Mouse (Mus musculus): Measurements from ENCODE around the gene Slc51a. TPM values are rescaled to one million over a fixed set of nuclear protein-coding genes. Genes with fewer than 3 reads are reported as not detected.

The Slc51a gene
- polyA plus RNA-seq, 1 experiment from 2014 or later = 3.1 TPM

DNA sequence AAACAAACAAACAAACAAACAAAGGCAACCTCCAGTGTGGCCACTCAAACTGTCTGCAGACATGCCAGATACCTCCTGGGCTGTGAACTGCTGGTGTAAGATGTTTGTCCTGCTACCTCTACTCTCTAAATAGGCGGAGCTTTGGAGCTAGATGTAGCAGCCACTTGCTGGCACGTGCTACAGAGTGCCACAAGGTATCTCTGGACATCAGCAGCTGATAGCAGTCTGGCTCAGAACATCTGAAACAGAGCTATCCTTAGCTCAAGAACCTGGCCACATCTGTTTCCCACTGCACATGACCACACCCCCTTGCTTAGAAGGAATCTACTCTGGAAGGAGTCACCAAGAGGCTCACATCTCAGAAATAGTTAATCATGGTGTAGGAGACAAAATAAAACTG, 2.5 kb downstream of the Slc51a start:
- no peak overlapping the region for H3K9ac ChIP-seq (ENCODE audit: low read length)
- no peaks in the 10 kb centered on the region for H3K4me1 ChIP-seq (replicated peaks; ENCODE audit: control insufficient read depth, insufficient read depth)
- H3K4me3 ChIP-seq (ENCODE audit: low read depth, low read length) = no peak overlapping the region
- no peak overlapping the region for H3K27ac ChIP-seq (replicated peaks)
- TF ChIP-seq EP300 (optimal IDR thresholded peaks at IDR 0.05) = no peak
- TF ChIP-seq CTCF (IDR thresholded peaks at IDR 0.05; ENCODE audit: low read depth) = no peak
- no peak for ATAC-seq (ENCODE audit: low FRiP score, low TSS enrichment)
- H3K36me3 ChIP-seq (ENCODE audit: control insufficient read depth, insufficient read depth, low read length) = no peaks in the 10 kb centered on the region
- no peaks in the 10 kb centered on the region for H3K9me3 ChIP-seq (ENCODE audit: control insufficient read depth, low read length)
- no peak overlapping the region for H3K4me2 ChIP-seq (replicated peaks; ENCODE audit: low read depth)
- WGBS = 63% methylated on average over 2 of the region's 2 CpGs
- DNase-seq (ENCODE audit: low spot score) = no peak
- no peaks in the 10 kb centered on the region for H3K27me3 ChIP-seq (ENCODE audit: control insufficient read depth, insufficient read depth, low read length)

DNA sequence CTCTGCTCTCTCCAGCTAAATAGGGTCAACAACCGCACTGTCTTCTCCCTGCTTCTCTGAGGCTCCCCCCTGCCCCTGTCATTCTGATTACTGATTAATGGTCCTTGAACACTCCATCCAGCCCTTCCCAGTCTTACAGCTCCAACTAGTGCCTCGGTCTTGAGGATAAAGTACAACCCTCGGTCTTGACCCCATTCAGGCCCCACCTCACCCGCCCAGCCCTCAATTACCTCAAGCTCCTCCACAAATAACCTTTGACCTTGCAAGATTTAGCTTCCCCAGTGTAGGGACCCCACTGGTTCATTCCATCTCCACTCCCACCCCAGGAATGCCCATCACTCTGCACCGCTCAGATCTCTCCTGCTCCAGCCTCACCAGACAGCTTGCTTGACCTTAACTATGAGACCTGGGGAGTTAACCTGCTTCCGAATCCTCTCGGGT, 3.2 kb downstream of the Slc51a start:
- Histone ChIP-seq H3K27me3 (ENCODE audit: control insufficient read depth, insufficient read depth, low read length) (no peaks in the 10 kb centered on the region), H3K36me3 (ENCODE audit: control insufficient read depth, insufficient read depth, low read length) (no peaks in the 10 kb centered on the region), H3K9ac (ENCODE audit: low read length) (no peak overlapping the region), H3K9me3 (ENCODE audit: control insufficient read depth, low read length) (no peaks in the 10 kb centered on the region), H3K4me3 (ENCODE audit: low read depth, low read length) (no peak overlapping the region), H3K4me2 (replicated peaks; ENCODE audit: low read depth) (no peak overlapping the region), H3K4me1 (replicated peaks; ENCODE audit: control insufficient read depth, insufficient read depth) (no peaks in the 10 kb centered on the region), H3K27ac (replicated peaks) (no peak overlapping the region)
- DNase-seq (ENCODE audit: low spot score) (no peak), ATAC-seq (ENCODE audit: low FRiP score, low TSS enrichment) (no peak)
- TF ChIP-seq EP300 (optimal IDR thresholded peaks at IDR 0.05) (no peak), CTCF (IDR thresholded peaks at IDR 0.05; ENCODE audit: low read depth) (no peak)
- WGBS = 32% methylated on average over 7 of the region's 7 CpGs

DNA sequence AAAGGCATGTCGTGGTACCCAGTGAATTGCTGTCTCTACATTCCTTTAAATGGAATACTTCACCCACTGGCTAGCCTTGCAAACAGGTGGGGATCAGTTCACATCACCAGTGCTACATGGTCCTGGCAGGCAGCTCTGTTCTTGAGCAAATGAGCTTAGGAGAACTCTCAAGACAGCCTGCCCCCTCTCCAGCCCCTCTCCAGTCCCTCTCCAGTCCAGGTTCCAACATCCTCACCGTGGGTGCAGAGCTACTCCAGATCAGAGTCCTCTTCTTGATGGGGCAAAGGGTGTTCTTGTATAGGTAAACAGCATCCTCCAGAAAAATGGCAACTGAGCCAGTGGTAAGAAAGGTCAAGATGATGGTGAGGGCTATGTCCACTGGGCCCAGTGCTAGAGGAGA, 8.3 kb downstream of the Slc51a start:
- Histone ChIP-seq H3K4me1 (replicated peaks; ENCODE audit: control insufficient read depth, insufficient read depth) (no peaks in the 10 kb centered on the region), H3K9ac (ENCODE audit: low read length) (no peak overlapping the region), H3K4me2 (replicated peaks; ENCODE audit: low read depth) (no peak overlapping the region), H3K9me3 (ENCODE audit: control insufficient read depth, low read length) (no peaks in the 10 kb centered on the region), H3K27ac (replicated peaks) (no peak overlapping the region), H3K4me3 (ENCODE audit: low read depth, low read length) (no peak overlapping the region), H3K36me3 (ENCODE audit: control insufficient read depth, insufficient read depth, low read length) (no peaks in the 10 kb centered on the region), H3K27me3 (ENCODE audit: control insufficient read depth, insufficient read depth, low read length) (no peaks in the 10 kb centered on the region)
- no peak for ATAC-seq (ENCODE audit: low FRiP score, low TSS enrichment)
- WGBS = 64% methylated on average over 2 of the region's 2 CpGs
- TF ChIP-seq CTCF (IDR thresholded peaks at IDR 0.05; ENCODE audit: low read depth) (no peak), EP300 (optimal IDR thresholded peaks at IDR 0.05) (no peak)
- DNase-seq (ENCODE audit: low spot score) = no peak

DNA sequence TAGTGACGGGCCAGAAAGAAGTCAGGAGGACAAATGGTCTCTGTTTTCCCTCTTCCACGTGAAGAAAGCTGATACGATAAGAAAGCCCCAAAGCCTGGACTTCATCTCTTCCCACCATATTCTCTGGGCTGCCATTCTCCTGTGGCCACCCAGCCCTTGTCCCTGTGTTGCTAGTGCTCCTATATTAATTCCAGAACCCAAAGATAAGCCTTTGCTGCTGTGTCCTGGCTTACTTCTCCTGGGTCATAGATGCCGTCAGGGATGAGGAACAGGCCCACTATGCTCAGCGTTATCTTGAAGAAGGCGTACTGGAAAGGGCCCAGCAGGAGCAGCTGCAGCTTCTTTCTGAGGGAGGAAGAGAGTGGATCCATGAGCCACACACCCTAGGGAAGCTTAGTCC, 10.4 kb downstream of the Slc51a start:
- ATAC-seq (ENCODE audit: low FRiP score, low TSS enrichment) = no peak
- H3K27ac ChIP-seq (replicated peaks) = no peak overlapping the region
- H3K9ac ChIP-seq (ENCODE audit: low read length) = no peak overlapping the region
- peaks cover 2% of the 10 kb centered on the region; the same call in 1 of the 2 replicates for H3K36me3 ChIP-seq (ENCODE audit: control insufficient read depth, insufficient read depth, low read length)
- H3K4me1 ChIP-seq (replicated peaks; ENCODE audit: control insufficient read depth, insufficient read depth) = no peaks in the 10 kb centered on the region
- no peak for DNase-seq (ENCODE audit: low spot score)
- no peaks in the 10 kb centered on the region for H3K9me3 ChIP-seq (ENCODE audit: control insufficient read depth, low read length)
- no peak for TF ChIP-seq EP300 (optimal IDR thresholded peaks at IDR 0.05)
- TF ChIP-seq CTCF (IDR thresholded peaks at IDR 0.05; ENCODE audit: low read depth) = no peak
- H3K4me2 ChIP-seq (replicated peaks; ENCODE audit: low read depth) = no peak overlapping the region
- no peak overlapping the region for H3K4me3 ChIP-seq (ENCODE audit: low read depth, low read length)
- no peaks in the 10 kb centered on the region for H3K27me3 ChIP-seq (ENCODE audit: control insufficient read depth, insufficient read depth, low read length)
- 75% methylated on average over 6 of the region's 6 CpGs for WGBS

DNA sequence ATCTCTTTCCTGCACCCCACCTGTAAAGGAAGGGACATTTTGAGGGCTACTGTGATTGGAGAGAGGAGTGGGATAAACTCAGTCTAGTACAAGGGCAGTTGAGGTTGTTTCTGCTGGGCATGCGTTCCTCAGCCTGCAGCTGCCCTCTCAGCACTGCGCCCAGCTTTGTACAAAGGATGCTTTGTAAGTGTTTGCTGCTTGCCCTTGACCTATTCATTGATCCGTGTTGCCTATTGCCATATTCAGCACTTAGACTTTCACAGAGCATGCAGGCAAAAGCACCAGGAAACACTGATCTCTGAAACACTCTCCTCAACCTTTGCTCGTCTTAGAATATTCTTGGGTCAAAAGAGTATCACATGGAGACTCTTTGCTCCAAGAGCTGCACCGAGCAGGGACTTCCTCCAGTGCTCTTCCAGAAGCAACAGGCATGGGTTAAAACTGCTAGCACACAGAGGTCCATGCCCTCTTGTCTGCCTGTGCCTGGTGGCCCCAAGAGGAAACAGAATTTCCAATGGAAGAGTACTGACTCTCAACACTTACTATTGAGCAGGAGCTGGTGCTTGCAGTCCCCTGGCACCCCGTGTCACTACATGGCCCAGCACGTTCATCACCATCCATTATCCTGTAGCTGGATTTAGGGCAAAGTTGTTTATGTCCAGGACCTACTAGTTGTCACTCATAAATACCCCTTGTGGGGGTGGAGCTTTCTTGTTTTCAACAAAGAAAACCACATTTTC, 15.2 kb downstream of the Slc51a start:
- ATAC-seq (ENCODE audit: low FRiP score, low TSS enrichment) (no peak), DNase-seq (ENCODE audit: low spot score) (no peak)
- Histone ChIP-seq H3K4me3 (ENCODE audit: low read depth, low read length) (no peak overlapping the region), H3K27ac (replicated peaks) (no peak overlapping the region), H3K9ac (ENCODE audit: low read length) (no peak overlapping the region), H3K4me2 (replicated peaks; ENCODE audit: low read depth) (no peak overlapping the region), H3K4me1 (replicated peaks; ENCODE audit: control insufficient read depth, insufficient read depth) (no peaks in the 10 kb centered on the region), H3K9me3 (ENCODE audit: control insufficient read depth, low read length) (no peaks in the 10 kb centered on the region), H3K36me3 (ENCODE audit: control insufficient read depth, insufficient read depth, low read length) (peaks cover 14% of the 10 kb centered on the region), H3K27me3 (ENCODE audit: control insufficient read depth, insufficient read depth, low read length) (no peaks in the 10 kb centered on the region)
- no peak for TF ChIP-seq EP300 (optimal IDR thresholded peaks at IDR 0.05)
- no peak for TF ChIP-seq CTCF (IDR thresholded peaks at IDR 0.05; ENCODE audit: low read depth)
- 76% methylated on average over 7 of the region's 7 CpGs for WGBS

DNA sequence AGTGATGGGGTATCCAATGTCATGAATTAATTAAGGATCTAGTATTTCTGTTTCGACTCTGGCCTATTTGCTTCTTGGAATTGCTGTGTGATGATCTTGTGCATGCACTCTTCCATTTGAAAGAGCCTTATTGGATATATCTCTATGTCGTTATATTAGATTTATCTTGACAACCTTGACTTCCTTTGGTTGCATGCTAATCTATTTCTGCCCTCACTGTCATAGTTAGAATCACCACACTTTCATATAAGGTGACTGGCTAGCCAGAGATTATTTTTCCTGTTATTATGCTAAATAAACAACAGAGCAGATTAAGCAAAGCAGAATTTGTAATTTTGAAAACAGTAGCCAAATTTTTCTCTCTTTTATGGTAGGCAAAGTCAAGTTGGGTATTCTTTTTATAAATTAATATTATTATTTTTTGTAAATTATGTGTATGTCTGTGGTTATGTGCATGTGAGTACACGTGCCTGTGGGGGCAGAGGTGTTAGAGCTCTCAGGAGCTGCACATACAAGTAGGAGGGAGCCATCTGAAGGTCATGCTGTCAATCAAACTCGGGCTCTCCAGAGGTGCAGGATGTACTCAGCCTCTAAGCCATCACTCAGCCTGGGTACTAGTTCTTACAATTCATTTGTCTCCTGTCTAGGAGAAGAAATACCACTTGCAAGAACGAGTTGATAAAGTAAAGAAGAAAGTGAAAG, 18.1 kb downstream of the Slc51a start:
- Histone ChIP-seq H3K9me3 (ENCODE audit: control insufficient read depth, low read length) (no peaks in the 10 kb centered on the region), H3K9ac (ENCODE audit: low read length) (no peak overlapping the region), H3K4me1 (replicated peaks; ENCODE audit: control insufficient read depth, insufficient read depth) (no peaks in the 10 kb centered on the region), H3K27ac (replicated peaks) (no peak overlapping the region), H3K27me3 (ENCODE audit: control insufficient read depth, insufficient read depth, low read length) (no peaks in the 10 kb centered on the region), H3K36me3 (ENCODE audit: control insufficient read depth, insufficient read depth, low read length) (peaks cover 14% of the 10 kb centered on the region), H3K4me2 (replicated peaks; ENCODE audit: low read depth) (no peak overlapping the region), H3K4me3 (ENCODE audit: low read depth, low read length) (no peak overlapping the region)
- ATAC-seq (ENCODE audit: low FRiP score, low TSS enrichment) = no peak
- WGBS = 70% methylated on average over 5 of the region's 5 CpGs
- no peak for TF ChIP-seq CTCF (IDR thresholded peaks at IDR 0.05; ENCODE audit: low read depth)
- TF ChIP-seq EP300 (optimal IDR thresholded peaks at IDR 0.05) = no peak
- DNase-seq (ENCODE audit: low spot score) = no peak
